Mouse (Mus musculus): ENCODE results near the gene Gtf2f2. TPM values are rescaled to one million over a fixed set of nuclear protein-coding genes. Genes with fewer than 3 reads are reported as not detected.

Gene Gtf2f2
- polyA plus RNA-seq, 1 experiment from 2014 or later, result 37.9 TPM

GRCm38 (mm10) chr14:75902013-75902412 lies 108.7 kb downstream of the Gtf2f2 start:
- WGBS, result 59% methylated on average over 2 of the region's 2 CpGs
- no peak for ATAC-seq (replicated peaks; ENCODE audit: low FRiP score)
- no peak overlapping the region for H3K4me3 ChIP-seq (replicated peaks)
- H3K27ac ChIP-seq, result no peak overlapping the region
- no peaks in the 10 kb centered on the region for H3K9me3 ChIP-seq (replicated peaks)
- H3K4me2 ChIP-seq, result no peak overlapping the region
- H3K9ac ChIP-seq, result no peak overlapping the region
- H3K4me1 ChIP-seq, result no peaks in the 10 kb centered on the region
- H3K27me3 ChIP-seq, result no peaks in the 10 kb centered on the region
- H3K36me3 ChIP-seq, result peaks cover 32% of the 10 kb centered on the region

- no peaks in the 10 kb centered on the region for H3K4me1 ChIP-seq
- peaks cover 35% of the 10 kb centered on the region for H3K36me3 ChIP-seq
- no peaks in the 10 kb centered on the region for H3K9me3 ChIP-seq (replicated peaks)
- WGBS, result 68% methylated on average over 5 of the region's 5 CpGs
- H3K27ac ChIP-seq, result peak overlapping the region; percentile 52
- ATAC-seq (replicated peaks; ENCODE audit: low FRiP score), result no peak
- no peak overlapping the region for H3K4me3 ChIP-seq (replicated peaks)
- H3K27me3 ChIP-seq, result no peaks in the 10 kb centered on the region
- H3K4me2 ChIP-seq, result no peak overlapping the region
- no peak overlapping the region for H3K9ac ChIP-seq
Measured at GRCm38 (mm10) chr14:75900793-75901499, 109.7 kb downstream of the Gtf2f2 start.

GRCm38 (mm10) chr14:75899566-75899965 lies 111.1 kb downstream of the Gtf2f2 start:
- Histone ChIP-seq H3K36me3 (peaks cover 32% of the 10 kb centered on the region), H3K9me3 (replicated peaks) (no peaks in the 10 kb centered on the region), H3K27me3 (no peaks in the 10 kb centered on the region), H3K4me2 (no peak overlapping the region), H3K27ac (no peak overlapping the region), H3K4me3 (replicated peaks) (no peak overlapping the region), H3K4me1 (no peaks in the 10 kb centered on the region), H3K9ac (no peak overlapping the region)
- 0 out of 2 replicates have a peak, but pooled peaks have one; percentile 43 for ATAC-seq (replicated peaks; ENCODE audit: low FRiP score)
- 27% methylated on average over 4 of the region's 4 CpGs for WGBS

GRCm38 (mm10) chr14:75892118-75892517 lies 118.5 kb downstream of the Gtf2f2 start:
- Histone ChIP-seq H3K9me3 (replicated peaks) (no peaks in the 10 kb centered on the region), H3K4me2 (no peak overlapping the region), H3K27me3 (no peaks in the 10 kb centered on the region), H3K4me1 (no peaks in the 10 kb centered on the region), H3K27ac (no peak overlapping the region), H3K9ac (no peak overlapping the region), H3K36me3 (peaks cover 22% of the 10 kb centered on the region), H3K4me3 (replicated peaks) (no peak overlapping the region)
- 67% methylated on average over 9 of the region's 9 CpGs for WGBS
- no peak for ATAC-seq (replicated peaks; ENCODE audit: low FRiP score)

GRCm38 (mm10) chr14:75883873-75884272 lies 126.8 kb downstream of the Gtf2f2 start:
- WGBS, result 64% methylated on average over 5 of the region's 5 CpGs
- Histone ChIP-seq H3K27ac (no peak overlapping the region), H3K36me3 (no peaks in the 10 kb centered on the region), H3K9ac (no peak overlapping the region), H3K4me2 (no peak overlapping the region), H3K9me3 (replicated peaks) (no peaks in the 10 kb centered on the region), H3K4me3 (replicated peaks) (no peak overlapping the region), H3K4me1 (peaks cover 13% of the 10 kb centered on the region), H3K27me3 (no peaks in the 10 kb centered on the region)
- ATAC-seq (replicated peaks; ENCODE audit: low FRiP score), result no peak

GRCm38 (mm10) chr14:75883330-75883729 lies 127.3 kb downstream of the Gtf2f2 start:
- Histone ChIP-seq H3K4me1 (peaks cover 18% of the 10 kb centered on the region), H3K27ac (no peak overlapping the region), H3K4me2 (no peak overlapping the region), H3K36me3 (no peaks in the 10 kb centered on the region), H3K4me3 (replicated peaks) (no peak overlapping the region), H3K9ac (no peak overlapping the region), H3K27me3 (no peaks in the 10 kb centered on the region), H3K9me3 (replicated peaks) (no peaks in the 10 kb centered on the region)
- no peak for ATAC-seq (replicated peaks; ENCODE audit: low FRiP score)
- 73% methylated on average over 5 of the region's 5 CpGs for WGBS

GRCm38 (mm10) chr14:75881856-75882255 lies 128.8 kb downstream of the Gtf2f2 start:
- peaks cover 21% of the 10 kb centered on the region for H3K4me1 ChIP-seq
- H3K36me3 ChIP-seq, result no peaks in the 10 kb centered on the region
- no peak overlapping the region for H3K4me2 ChIP-seq
- ATAC-seq (replicated peaks; ENCODE audit: low FRiP score), result 0 out of 2 replicates have a peak, but pooled peaks have one; percentile 20
- no peak overlapping the region for H3K9ac ChIP-seq
- H3K27ac ChIP-seq, result no peak overlapping the region
- no peaks in the 10 kb centered on the region for H3K9me3 ChIP-seq (replicated peaks)
- H3K27me3 ChIP-seq, result no peaks in the 10 kb centered on the region
- 35% methylated on average over 4 of the region's 4 CpGs for WGBS
- H3K4me3 ChIP-seq (replicated peaks), result no peak overlapping the region

- no peaks in the 10 kb centered on the region for H3K36me3 ChIP-seq
- ATAC-seq (replicated peaks; ENCODE audit: low FRiP score), result no peak
- no peak overlapping the region; the same call in 1 of the 2 replicates for H3K4me2 ChIP-seq
- 0 out of 2 replicates have a peak, but pooled peaks cover 2% of the 10 kb centered on the region for H3K27me3 ChIP-seq
- H3K9ac ChIP-seq, result no peak overlapping the region
- peaks cover 29% of the 10 kb centered on the region for H3K4me1 ChIP-seq
- no peak overlapping the region for H3K27ac ChIP-seq
- no peak overlapping the region for H3K4me3 ChIP-seq (replicated peaks)
- 22% methylated on average over 8 of the region's 8 CpGs for WGBS
- no peaks in the 10 kb centered on the region for H3K9me3 ChIP-seq (replicated peaks)
Measured at GRCm38 (mm10) chr14:75878980-75879379, 131.7 kb downstream of the Gtf2f2 start.

GRCm38 (mm10) chr14:75877297-75877696 lies 133.4 kb downstream of the Gtf2f2 start:
- H3K27me3 ChIP-seq, result 0 out of 2 replicates have a peak, but pooled peaks cover 2% of the 10 kb centered on the region
- H3K4me2 ChIP-seq, result no peak overlapping the region
- H3K9ac ChIP-seq, result no peak overlapping the region
- peaks cover 25% of the 10 kb centered on the region for H3K4me1 ChIP-seq
- no peaks in the 10 kb centered on the region for H3K9me3 ChIP-seq (replicated peaks)
- H3K27ac ChIP-seq, result no peak overlapping the region
- H3K36me3 ChIP-seq, result no peaks in the 10 kb centered on the region
- WGBS, result 73% methylated on average over 3 of the region's 3 CpGs
- no peak for ATAC-seq (replicated peaks; ENCODE audit: low FRiP score)
- no peak overlapping the region for H3K4me3 ChIP-seq (replicated peaks)

- H3K27me3 ChIP-seq, result 0 out of 2 replicates have a peak, but pooled peaks cover 2% of the 10 kb centered on the region
- no peak overlapping the region for H3K27ac ChIP-seq
- peaks cover 17% of the 10 kb centered on the region for H3K4me1 ChIP-seq
- WGBS, result 11% methylated on average over 21 of the region's 21 CpGs
- H3K36me3 ChIP-seq, result no peaks in the 10 kb centered on the region
- 0 out of 2 replicates have a peak overlapping the region, but pooled peaks have one; percentile 14 for H3K4me3 ChIP-seq (replicated peaks)
- H3K9ac ChIP-seq, result no peak overlapping the region
- H3K9me3 ChIP-seq (replicated peaks), result no peaks in the 10 kb centered on the region
- peak; percentile 53; the same call in 1 of the 2 replicates for ATAC-seq (replicated peaks; ENCODE audit: low FRiP score)
- H3K4me2 ChIP-seq, result peak overlapping the region; percentile 53
Measured at GRCm38 (mm10) chr14:75876320-75877043, 134.2 kb downstream of the Gtf2f2 start.

GRCm38 (mm10) chr14:75873612-75874011 lies 137.1 kb downstream of the Gtf2f2 start:
- ATAC-seq (replicated peaks; ENCODE audit: low FRiP score), result no peak
- Histone ChIP-seq H3K9me3 (replicated peaks) (no peaks in the 10 kb centered on the region), H3K27me3 (0 out of 2 replicates have a peak, but pooled peaks cover 2% of the 10 kb centered on the region), H3K4me3 (replicated peaks) (no peak overlapping the region), H3K27ac (0 out of 2 replicates have a peak overlapping the region, but pooled peaks have one; percentile 32), H3K4me1 (peaks cover 15% of the 10 kb centered on the region; the same call in 1 of the 2 replicates), H3K4me2 (no peak overlapping the region), H3K9ac (no peak overlapping the region), H3K36me3 (no peaks in the 10 kb centered on the region)
- whole genome bisulfite sequencing, result 58% methylated on average over 9 of the region's 9 CpGs

- H3K9ac ChIP-seq, result no peak overlapping the region
- H3K27me3 ChIP-seq, result 0 out of 2 replicates have a peak, but pooled peaks cover 2% of the 10 kb centered on the region
- H3K36me3 ChIP-seq, result no peaks in the 10 kb centered on the region
- no peak overlapping the region for H3K4me2 ChIP-seq
- H3K9me3 ChIP-seq (replicated peaks), result no peaks in the 10 kb centered on the region
- peaks cover 9% of the 10 kb centered on the region; the same call in 1 of the 2 replicates for H3K4me1 ChIP-seq
- WGBS, result 91% methylated on average over 4 of the region's 4 CpGs
- no peak for ATAC-seq (replicated peaks; ENCODE audit: low FRiP score)
- H3K4me3 ChIP-seq (replicated peaks), result no peak overlapping the region
- H3K27ac ChIP-seq, result no peak overlapping the region
Measured at GRCm38 (mm10) chr14:75871750-75872149, 138.9 kb downstream of the Gtf2f2 start.
